Mouse (Mus musculus): ENCODE results near the gene Zbtb38.
A peak's percentile ranks its signal among the peaks of the same experiment; 100 is the strongest.

Zbtb38 gene

GRCm38 (mm10) chr9:96758749-96759597 is 6.3 kb upstream of the Zbtb38 start:
- DNase-seq (ENCODE audit: extremely low read depth, low read depth) = peak; percentile 84

- no peak for DNase-seq (ENCODE audit: extremely low read depth, low read depth)
These were observed 4.2 kb upstream of the Zbtb38 start for GRCm38 (mm10) chr9:96756638-96757435.

GRCm38 (mm10) chr9:96755761-96756160 is 3.1 kb upstream of the Zbtb38 start:
- no peak for DNase-seq (ENCODE audit: extremely low read depth, low read depth)

GRCm38 (mm10) chr9:96754625-96754969 is 2.0 kb upstream of the Zbtb38 start:
- no peak for DNase-seq (ENCODE audit: extremely low read depth, low read depth)

GRCm38 (mm10) chr9:96753921-96754624 is 1.4 kb upstream of the Zbtb38 start:
- no peak for DNase-seq (ENCODE audit: extremely low read depth, low read depth)

- no peak for DNase-seq (ENCODE audit: extremely low read depth, low read depth)
These were observed 761 bp upstream of the Zbtb38 start for GRCm38 (mm10) chr9:96753392-96753791.

GRCm38 (mm10) chr9:96751821-96752602 is 619 bp downstream of the Zbtb38 start:
- DNase-seq (ENCODE audit: extremely low read depth, low read depth) = no peak

GRCm38 (mm10) chr9:96750636-96751035 is 2.0 kb downstream of the Zbtb38 start:
- no peak for DNase-seq (ENCODE audit: extremely low read depth, low read depth)

- DNase-seq (ENCODE audit: extremely low read depth, low read depth) = no peak
These were observed 6.1 kb downstream of the Zbtb38 start for GRCm38 (mm10) chr9:96746527-96746926.

GRCm38 (mm10) chr9:96744909-96745308 is 7.7 kb downstream of the Zbtb38 start:
- no peak for DNase-seq (ENCODE audit: extremely low read depth, low read depth)

- no peak for DNase-seq (ENCODE audit: extremely low read depth, low read depth)
These were observed 11.1 kb downstream of the Zbtb38 start for GRCm38 (mm10) chr9:96741365-96742085.

- DNase-seq (ENCODE audit: extremely low read depth, low read depth) = no peak
These were observed 11.8 kb downstream of the Zbtb38 start for GRCm38 (mm10) chr9:96740712-96741364.

- DNase-seq (ENCODE audit: extremely low read depth, low read depth) = no peak
These were observed 12.6 kb downstream of the Zbtb38 start for GRCm38 (mm10) chr9:96739808-96740711.

- no peak for DNase-seq (ENCODE audit: extremely low read depth, low read depth)
These were observed 13.9 kb downstream of the Zbtb38 start for GRCm38 (mm10) chr9:96738563-96739355.

- DNase-seq (ENCODE audit: extremely low read depth, low read depth) = no peak
These were observed 16.7 kb downstream of the Zbtb38 start for GRCm38 (mm10) chr9:96735946-96736345.

GRCm38 (mm10) chr9:96733425-96733717 is 19.3 kb downstream of the Zbtb38 start:
- no peak for DNase-seq (ENCODE audit: extremely low read depth, low read depth)

- DNase-seq (ENCODE audit: extremely low read depth, low read depth) = no peak
These were observed 19.8 kb downstream of the Zbtb38 start for GRCm38 (mm10) chr9:96732644-96733424.
